Mouse (Mus musculus) ES-CJ7 (cell line): ENCODE measurements around the gene Sgce.

ENCODE experiments used
- DNase-seq: peaks from one replicate; pipeline ENCODE4 v3.0.0; 2011; ENCODE audit warnings: low read depth, low spot score

Gene Sgce

DNA sequence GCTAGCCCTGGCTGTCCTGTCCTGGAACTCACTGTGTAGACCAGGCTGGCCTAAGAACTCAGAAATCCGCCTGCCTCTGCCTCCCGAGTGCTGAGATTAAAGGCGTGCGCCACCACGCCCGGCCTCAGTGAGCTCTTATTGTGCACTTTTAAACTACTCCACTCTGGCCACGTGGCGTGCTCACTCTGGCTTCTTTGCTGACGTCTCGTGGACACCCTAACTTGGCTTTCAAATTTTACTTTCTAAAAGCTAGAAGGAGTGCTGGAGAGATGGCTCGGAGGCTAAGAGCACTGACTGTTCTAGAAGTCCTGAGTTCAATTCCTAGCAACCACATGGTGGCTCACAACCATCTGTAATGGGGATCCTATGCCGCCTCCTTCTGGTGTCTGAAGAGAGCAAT, 93.3 kb downstream of the Sgce start:
- DNase-seq, result peak; percentile 59

GRCm38 (mm10) chr6:4652596-4653134, 94.3 kb downstream of the Sgce start:
- DNase-seq, result peak; percentile 83

DNA sequence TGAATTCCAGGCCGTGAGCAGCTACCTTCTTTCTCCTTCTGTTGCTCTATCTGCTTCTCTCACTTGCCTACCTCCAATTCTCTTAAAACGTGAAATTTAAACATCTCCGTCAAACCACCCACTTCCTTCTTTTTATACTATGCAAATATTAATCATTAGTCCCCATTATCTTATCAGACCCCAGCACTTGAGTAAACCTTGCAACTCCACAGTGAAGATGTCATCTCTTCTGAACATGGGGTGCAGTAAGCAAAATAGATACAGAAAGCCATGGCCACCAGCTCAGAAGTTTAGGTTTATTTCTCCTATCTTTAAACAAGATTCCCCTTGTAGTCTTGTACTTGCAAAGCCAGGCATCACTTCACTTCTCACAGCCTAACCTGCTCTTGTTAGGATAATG, 99.7 kb downstream of the Sgce start:
- no peak for DNase-seq

DNA sequence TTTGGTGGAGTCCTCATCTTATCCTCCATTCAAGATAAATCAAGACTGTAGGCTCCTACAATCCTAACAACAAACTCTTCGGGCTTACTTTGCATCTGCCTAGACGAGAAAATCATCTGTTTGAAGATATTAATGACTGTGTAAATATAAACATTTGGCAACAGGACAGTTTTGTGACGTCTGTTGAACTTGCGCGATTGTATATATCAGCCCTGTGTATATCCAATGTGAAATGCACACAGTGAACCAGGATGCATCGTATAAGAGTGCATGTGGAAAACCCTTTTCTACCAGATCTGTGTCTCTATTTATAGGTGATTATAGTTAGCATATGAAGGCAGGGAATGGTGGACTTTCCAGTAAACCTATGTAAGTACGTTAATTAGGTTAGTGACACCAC, 104.9 kb downstream of the Sgce start:
- DNase-seq, result no peak

- DNase-seq, result no peak
Measured at GRCm38 (mm10) chr6:4634804-4635203, 112.2 kb downstream of the Sgce start.

DNA sequence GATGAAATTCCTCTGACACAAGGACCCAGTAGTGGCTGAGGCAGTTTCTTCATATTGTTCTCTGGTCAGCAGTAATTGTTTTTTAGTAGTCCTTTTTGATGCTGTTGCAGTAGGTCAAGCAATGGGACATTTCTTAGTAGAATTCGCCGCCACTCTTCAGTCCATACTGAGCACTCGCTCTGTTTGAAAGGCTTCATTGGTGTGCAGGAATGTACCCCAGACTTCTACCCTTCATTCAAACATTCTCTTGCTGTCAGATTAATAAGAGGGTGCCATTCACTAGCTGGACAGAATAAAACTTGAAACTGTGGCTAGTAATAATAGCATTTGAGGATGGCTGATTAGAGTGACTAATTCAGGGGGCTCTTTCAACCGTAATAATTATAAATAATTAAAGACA, 113.8 kb downstream of the Sgce start:
- no peak for DNase-seq

- DNase-seq, result no peak
Measured at GRCm38 (mm10) chr6:4631464-4631863, 115.5 kb downstream of the Sgce start.
